Mouse (Mus musculus): ENCODE measurements around the gene Robo1. TPM values are rescaled to one million over a fixed set of nuclear protein-coding genes. Genes with fewer than 3 reads are reported as not detected.

Gene Robo1
- 1 to 10 TPM; 5.7 to 6.1 TPM for total RNA-seq (2021)

DNA sequence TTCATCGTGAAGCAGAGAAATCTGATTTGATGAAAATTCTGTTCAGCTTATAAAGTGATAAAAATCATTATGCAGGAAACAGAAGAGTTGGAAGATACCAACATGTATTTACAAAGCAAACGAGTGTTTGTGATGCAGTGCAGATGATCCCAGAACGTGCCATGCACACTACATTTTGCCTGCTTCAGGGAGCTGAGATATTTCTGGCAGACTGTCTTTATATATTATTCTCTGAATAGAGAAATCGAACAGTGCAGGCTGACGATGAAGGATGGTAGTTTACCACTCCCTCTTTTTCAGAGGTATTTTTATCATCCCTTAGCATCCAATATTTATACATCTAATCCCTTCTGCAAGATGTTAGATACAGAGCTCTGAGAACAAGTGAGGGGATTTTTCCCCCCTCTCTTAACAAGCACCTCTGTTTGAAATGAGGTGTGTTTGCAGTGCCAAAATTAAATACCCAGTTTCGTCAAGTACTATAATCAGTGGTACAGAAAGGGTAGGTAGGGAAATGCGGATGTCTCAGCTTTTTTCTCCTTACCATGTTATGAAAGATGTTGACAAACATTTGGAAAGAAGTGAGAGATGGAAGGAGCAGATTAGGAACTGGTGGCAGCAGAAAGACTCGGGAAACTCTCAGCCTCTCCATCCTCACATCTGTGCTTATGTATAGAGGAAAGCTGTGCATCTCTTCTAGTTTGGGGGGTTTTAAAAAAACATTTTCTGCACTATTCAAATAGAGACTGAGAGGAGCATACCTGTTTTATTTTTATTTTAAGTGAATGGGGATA, at the start of gene Robo1:
Robo1 (plus strand) TSS at position 770 of the 794 bp plus-strand sequence.
- DNase-seq: no peak
- intact Hi-C loops (cut with DNase I): no loop called here

DNA sequence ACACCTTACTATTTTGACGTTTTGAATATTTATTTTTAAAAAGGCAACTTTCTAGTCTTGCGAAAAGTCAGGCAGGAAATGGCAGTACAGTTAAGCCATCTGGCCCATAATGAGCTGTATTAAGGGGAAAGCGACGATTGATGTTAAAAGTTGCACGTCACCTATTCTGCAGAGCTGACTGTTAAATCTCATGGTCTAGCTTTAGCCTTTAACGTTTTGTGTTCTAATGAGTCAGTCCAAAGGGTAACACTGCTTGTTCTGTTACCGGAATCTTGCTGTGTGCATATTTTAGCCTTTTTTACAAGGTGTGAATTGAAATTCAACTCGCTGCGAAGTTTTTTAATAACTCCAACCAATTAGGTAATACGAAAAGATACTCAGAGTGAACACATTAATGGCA, 40.3 kb upstream of the Robo1 start:
- intact Hi-C loops (cut with DNase I): no loop called here

DNA sequence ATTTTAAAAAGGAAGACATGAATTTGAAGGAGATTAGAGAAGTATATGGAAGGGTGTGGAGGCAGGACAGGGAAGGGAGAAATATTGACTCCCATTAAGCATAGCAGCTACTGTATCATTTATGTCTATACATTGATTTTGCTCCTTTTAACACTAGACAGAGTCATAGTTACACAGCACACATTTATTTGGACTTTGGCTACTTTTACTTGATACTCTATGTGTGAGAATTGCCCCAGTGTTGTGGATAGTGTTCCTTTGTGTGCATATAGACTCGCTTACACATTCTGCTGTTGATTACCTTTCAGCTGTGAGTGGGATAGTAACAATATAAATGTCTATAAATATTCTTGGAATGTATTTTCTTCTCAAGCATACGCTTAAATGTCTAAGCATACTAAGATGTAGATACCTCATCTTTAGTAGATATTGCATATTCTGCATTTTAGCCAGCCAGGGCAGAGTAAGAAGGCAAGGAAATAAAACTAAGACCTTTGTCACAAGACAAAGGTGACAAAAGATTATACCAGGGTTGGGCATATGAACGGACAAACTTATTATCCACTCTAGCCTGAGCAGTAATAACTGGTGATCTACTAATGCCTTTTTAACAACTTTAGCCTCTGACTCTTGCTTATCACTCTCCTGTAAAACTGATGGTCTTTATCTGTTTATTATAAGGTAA, 31.6 kb upstream of the Robo1 start:
- DNase-seq: no peak
- intact Hi-C loops (cut with DNase I): no loop called here

More for the DNA sequence above, 40.3 kb upstream of the Robo1 start:
- DNase-seq: no peak

DNA sequence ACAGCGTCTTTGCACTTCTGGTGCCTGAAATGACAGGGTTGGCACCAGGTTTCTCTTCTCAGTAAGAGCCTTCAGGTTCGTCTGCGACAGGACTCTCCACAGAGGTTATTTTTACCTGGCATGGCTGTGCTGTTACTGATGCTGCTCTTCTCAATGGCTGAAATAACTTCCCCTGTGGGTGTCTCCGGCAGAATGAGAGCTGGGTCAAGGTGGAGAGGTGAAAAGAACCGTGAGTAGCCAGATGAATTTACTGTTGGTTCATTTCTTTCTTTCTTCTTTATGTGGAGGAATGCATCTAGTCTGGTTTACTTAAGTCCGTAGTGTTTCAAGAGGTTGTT, 194 bp downstream of the Robo1 start:
- no peak for DNase-seq
- intact Hi-C loops (cut with DNase I): no loop called here

DNA sequence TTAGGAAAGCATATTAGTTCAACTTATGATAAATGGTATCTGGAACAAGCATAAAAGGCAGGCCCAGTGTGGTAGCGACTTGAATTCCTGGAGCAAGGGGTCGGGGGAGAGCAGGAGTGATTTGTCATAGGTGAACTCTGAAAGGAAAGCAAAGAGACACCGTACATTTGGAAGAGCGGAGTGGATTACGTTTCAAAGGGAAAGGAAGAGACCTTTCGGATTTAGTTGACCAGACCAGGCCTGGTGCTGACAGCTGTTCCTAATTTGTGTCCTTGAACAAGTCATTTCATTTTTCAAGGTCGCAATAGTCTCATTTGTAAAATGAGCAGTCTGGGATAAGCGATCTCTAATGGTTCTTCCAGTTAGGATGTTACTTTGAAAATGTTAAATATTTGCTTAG, 19.2 kb downstream of the Robo1 start:
- intact Hi-C loops (cut with DNase I): no loop called here
- DNase-seq: no peak

DNA sequence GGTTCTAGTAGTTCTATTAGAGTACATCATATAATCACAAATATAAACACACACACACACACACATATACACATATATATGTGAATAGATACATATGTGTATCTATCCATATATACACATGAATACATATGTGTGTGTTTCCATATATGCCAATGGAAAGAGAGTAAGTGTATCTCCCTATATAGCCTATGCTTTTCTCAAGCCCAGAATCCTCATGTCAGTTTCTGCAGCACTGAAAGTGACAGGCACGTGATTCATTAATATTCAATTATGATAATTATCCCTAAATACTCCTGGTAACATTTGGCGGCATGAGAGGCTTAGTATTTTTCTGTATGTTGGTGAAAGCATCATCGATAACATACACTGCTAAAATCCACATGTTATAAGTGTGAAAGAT, 20.5 kb downstream of the Robo1 start:
- intact Hi-C loops (cut with DNase I): no loop called here
- no peak for DNase-seq

DNA sequence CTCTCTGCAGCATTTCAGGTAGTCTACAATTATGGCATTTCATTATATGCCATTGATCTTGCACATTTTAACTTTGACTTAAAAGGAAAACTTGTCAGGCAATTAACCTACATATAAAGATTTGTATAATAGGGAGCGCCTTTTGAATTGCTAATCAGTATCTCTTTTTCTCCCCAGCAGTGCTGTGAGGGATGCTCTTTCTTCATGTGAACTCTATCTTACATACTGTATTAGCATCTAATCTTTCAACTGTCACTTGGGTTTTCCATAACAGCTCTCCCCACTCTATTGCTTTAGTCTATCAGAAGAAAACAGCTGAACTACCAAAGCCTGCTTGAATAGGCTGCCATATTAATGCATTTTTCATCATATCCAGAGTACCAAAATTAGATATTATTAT, 29.7 kb downstream of the Robo1 start:
- DNase-seq: no peak
- intact Hi-C loops (cut with DNase I): no loop called here

DNA sequence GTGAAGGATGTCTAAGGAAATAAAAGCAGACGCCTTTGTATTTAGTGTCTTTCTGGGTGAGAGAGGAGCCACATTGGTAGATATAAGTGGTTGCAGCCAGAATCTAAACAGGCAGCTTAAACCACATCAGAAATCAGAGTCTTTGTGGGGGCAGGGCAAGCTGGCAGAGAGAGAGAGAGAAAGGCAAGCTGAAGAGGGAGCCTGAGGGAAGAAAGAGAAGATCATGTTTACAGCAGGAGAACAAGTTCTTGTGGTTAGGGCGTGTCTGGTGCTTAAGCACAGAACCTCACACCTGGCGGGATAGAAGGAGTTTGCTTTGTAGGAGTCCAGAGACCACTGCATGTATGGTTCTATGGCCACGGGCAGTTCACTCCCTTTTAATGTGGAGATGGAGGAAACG, 42.3 kb downstream of the Robo1 start:
- intact Hi-C loops (cut with DNase I): loop anchor here (10.0 kb wide), 1 partner anchor 254 kb away; no protein-coding TSS in a partner anchor
- no peak for DNase-seq

DNA sequence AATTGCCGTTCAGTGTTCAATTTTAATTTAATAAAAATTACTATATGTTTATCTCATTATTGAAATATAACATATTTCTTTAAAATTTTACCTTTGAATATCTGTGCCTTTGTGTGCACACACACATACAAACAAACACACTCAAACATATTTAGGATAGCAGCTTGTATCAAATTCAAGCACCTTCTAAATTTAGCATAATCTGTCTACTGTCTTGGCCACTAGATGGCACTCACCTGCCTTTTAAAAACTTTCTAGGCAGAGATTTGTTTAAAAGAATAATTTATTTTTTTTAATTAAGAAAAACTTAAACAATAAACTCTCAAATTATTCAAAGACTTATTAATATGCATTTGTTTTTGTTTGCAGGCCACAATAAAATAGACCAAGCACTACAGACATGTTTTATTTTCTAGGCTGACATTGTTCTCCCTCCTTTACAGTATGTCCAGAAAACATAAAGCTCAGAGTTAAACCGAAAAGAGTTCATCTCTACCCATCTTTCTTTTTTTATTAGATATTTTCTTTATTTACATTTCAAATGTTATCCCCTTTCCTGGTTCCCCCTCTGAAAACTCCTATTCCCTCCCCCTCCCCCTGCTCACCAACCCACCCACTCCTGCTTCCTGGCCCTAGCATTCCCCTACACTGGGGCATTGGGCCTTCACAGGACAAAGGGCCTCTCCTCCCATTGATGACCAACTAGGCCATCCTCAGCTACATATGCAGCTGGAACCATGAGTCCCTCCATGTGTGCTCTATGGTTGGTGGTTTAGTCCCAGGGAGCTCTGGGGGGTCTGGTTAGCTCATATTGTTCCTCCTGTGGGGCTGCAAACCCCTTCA, 48.6 kb downstream of the Robo1 start:
- peak; percentile 38 to 52 for DNase-seq
- intact Hi-C loops (cut with DNase I): loop anchor here (1.0 to 10.0 kb wide), 2 partner anchors 248 to 624 kb away; no protein-coding TSS in a partner anchor

DNA sequence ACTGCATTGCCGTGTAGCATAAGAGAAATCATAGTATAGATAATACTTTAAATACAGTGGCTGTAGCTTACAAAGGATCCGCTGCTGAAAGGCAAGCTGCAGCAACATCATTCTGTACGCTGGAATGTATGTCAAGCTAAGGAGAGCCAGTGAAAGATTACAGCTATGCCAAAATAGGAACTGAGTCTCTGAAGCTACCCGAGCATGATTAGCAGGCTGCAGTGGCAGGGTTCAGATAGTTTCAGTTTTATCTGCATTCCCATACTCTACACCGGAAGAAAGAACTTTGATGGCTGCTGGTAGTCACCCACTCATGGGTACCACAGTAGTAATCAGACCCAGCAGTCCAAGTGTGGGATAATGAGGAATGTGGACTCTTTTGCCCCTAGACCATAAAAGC, 68.8 kb downstream of the Robo1 start:
- DNase-seq: no peak
- intact Hi-C loops (cut with DNase I): no loop called here

DNA sequence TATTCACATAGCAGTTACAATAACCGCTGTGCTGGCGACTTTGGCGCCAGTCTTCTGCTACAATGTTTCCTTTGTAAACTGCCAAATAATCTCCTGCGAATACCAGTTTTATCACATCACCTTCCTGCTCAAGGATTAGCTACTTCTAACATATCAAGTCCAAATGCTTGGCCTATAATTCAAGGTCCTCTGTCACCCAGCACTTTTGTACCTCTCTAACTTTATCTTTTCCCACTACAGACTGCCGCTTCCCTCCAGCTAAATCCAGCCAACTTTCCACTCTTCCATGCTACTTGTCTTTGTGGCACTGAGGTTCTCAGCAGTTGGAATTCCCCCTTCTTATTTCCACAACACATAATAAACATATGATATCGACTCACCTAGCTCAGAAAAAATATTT, 73.7 kb downstream of the Robo1 start:
- intact Hi-C loops (cut with DNase I): no loop called here

DNA sequence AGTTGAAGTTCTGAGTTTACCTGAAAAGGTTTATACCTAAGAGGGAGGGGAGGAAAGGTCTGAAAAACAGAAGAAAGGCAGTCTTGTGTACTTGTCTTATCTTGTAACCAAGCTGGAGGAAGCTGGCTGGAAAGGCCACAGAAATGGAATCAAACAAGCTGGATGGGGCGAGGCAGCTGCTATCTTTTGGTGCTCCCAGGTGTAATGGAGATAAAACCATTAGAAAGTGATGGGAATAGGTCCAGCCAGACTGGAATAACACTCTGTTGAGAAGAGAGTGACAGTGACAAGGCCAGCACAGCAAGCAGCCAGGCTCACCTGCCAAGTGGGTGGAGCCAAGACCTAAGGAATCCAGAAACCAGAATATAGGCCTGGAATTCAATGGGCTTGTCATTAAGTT, 75.5 kb downstream of the Robo1 start:
- intact Hi-C loops (cut with DNase I): no loop called here
- DNase-seq: peak in 1 of 2 experiments; percentile 8

More for the DNA sequence above, 73.7 kb downstream of the Robo1 start:
- DNase-seq: peak; percentile 5 to 12

DNA sequence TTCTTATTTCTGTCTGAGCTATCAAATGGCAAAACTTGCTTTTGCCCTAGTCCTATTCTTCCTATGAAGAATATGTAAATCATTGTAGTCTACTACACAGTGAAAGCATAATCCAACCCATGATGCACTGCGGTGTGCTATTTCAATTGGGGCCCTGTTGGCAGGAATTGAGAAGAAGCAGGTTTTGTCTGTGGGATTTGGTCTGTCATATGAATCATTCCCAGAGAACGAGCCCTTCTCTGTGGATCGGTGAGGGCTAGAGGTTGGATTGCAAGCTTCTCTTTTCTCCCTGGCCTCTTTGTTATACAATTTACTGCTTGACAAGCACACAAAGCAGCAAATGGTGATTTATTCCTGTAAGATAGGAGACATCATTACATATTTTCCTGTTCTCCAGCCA, 85.4 kb downstream of the Robo1 start:
- intact Hi-C loops (cut with DNase I): no loop called here
- DNase-seq: no peak

DNA sequence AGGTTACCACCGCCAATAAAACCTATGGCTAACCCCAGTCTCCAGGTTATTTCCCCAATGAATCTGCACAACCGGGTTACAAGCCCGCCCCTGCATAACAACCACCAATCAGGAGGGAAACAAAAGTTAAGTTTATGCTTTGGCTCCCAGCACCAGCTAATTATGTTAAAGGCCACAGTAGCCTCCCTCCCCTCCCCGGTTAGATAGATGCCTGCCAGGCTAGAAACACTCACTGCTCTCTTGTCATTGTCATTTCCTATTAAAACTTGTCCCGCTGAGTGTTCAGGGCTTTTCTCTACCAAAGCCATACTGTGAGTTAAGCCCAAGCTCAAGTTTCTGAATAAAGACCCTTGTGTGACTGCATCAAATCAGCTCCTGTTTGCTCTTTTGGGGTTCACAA, 90.7 kb downstream of the Robo1 start:
- intact Hi-C loops (cut with DNase I): no loop called here
- no peak for DNase-seq

DNA sequence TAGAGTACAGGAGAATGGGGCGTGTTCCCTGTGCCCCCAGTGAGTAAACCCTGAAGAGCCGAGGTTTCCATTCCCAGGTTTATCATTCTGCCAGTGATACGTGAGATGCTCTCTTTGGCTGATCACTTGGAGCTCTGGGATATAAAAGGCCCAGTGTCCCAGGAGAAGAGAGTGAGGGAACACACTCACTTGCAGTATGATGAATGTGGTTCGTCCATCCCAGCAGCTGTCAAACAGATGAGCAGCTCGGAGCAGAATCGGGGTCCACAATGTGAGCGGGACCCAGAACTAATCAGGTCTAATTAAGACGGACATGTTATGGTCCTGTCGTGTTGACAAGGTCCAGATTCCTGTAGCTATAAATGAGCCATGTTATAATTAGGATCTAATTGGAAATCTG, 94.3 kb downstream of the Robo1 start:
- DNase-seq: no peak
- intact Hi-C loops (cut with DNase I): no loop called here

DNA sequence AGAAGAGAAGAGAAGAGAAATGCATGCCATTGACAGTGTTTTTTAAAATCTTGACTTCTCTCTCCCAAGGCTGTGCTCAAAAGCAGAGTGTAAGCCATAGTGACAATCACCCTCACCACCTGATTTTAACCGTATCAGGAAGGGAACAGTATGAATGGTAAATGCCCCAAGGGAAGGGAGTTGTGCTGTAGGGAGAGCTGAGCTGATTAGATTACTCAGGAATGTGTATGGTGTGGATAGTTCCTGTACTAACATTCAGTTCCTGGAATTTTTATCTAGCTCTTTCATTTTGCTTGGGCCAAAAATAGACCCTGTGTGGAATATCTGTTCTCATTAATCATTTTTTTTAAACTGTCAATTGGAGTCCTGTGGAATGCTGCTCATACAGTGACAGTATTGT, 101.7 kb downstream of the Robo1 start:
- DNase-seq: no peak
- intact Hi-C loops (cut with DNase I): no loop called here

DNA sequence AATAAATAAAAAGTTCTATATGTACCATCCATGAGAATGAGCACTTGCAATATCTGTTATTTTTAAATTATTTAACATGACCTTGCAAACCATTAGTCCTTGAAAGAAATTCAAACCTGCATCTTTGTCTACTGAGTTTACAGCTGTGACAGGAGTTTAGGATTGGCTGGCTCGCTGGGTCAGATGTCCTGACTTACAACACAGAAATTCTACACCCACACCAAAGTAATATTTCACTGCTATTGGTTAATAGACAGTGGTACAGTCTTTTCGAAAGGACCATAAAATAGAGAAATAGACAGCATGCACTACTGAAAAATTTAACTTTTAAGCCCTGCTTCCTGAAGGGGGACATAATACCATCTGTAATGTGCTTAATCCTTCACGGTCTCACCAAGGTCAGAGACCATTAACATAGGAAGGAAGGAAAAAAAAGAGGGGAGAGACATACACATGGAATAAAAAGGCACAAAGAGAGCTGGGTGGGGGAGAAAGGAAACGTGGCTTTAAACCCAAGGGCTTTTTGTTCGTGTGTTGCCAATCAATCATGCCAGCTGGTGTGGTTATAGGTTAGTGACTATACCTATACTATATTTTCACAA, 103.7 kb downstream of the Robo1 start:
- DNase-seq: no peak
- intact Hi-C loops (cut with DNase I): no loop called here

DNA sequence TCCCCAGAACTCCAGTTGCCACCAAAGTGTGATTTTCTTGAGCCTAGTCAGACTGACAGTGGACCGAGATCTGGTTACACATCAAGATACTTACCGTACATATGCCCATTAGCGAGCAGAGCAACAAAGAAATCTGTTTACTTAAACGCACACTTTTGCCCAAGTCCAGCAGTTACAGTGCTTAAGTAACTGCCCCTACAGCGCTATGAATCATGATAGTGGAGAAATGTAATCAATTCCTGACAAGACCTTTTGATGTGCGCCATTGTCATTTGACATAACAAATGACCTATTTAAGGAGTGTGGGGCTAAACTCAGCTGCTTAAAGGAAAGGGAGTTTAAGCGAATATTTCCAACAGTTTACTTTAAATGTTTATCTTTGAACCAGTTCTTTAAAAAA, 104.8 kb downstream of the Robo1 start:
- DNase-seq: no peak
- intact Hi-C loops (cut with DNase I): no loop called here

DNA sequence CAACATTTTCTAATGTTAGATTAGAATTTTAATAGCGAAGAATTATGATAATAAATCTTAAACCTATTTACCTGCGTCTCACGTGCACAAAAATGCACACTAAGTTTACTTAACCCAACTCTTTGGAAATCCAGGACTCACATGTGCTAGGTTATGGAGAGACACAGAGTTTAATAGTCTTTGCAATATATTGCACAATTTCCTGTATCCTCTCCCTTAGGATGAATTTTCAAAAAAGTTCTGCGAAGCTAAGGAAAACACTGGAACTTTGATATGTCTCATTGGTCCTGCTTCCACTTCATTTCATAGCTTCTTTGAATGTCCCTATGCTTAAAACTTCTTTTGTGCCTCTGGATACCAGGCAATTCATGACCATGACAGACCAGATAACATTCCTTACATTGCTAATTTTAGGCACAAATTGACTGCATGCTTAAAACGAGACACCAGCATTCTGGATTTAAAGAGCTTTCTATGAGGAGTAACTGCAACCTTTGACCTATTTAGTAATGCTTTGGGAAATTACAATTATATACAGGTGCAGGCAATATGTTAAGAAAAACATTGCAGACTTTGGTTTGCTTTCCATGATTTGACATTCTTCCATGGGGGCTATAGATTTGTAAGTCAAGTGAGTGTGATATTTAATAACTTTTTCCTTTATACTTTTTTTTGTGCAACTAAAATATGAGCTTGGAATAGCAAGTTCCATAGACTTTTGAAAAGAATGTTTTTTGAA, 111.4 kb downstream of the Robo1 start:
- DNase-seq: no peak
- intact Hi-C loops (cut with DNase I): no loop called here

DNA sequence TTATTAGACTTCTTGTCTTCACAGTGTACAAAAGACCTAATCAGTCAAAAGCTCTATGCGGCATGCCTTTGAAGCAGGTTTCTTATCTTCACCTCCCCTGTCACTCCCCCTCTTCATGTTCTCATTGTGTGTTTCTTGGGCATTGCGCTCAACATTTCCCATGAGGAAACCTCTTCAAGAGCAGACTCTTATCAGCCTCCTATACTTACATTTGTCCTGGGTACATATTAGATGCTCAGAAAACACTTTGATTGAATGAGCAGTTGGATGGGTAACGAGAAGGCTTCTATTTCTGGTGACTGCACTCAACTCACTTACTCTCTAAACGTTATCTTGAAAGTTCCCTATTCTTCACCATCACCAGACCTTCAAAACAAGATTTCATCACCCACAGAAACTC, 114.3 kb downstream of the Robo1 start:
- no peak for DNase-seq
- intact Hi-C loops (cut with DNase I): no loop called here

All from heart, postnatal 10 days (tissue).